Mouse (Mus musculus) R1 (cell line): ENCODE measurements around the gene 2010300C02Rik.

ENCODE experiments used
- DNase-seq: peaks from one replicate; pipeline ENCODE4 v3.0.0-alpha.2; 2018; ENCODE audit warnings: low read depth, low spot score

2010300C02Rik gene

DNA sequence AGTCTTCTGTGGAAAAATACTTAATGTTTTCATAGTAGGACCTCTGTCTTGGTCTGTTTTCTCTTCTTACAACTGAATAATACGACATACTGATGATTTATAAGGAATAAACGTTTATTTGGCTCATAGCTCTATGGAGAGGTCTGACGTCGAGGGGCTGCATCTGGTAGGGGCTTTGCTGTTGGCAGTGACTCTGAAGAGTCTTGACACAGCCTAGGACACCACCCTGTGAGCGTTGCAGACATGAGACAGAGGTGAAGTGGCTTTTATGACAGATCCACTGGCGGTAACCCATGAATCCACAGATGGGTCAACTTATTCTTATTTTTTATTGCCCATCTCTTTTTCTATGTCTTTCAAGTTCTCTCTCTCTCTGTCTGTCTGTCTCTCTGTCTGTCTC, 52.5 kb downstream of the 2010300C02Rik start:
- no peak for DNase-seq

DNA sequence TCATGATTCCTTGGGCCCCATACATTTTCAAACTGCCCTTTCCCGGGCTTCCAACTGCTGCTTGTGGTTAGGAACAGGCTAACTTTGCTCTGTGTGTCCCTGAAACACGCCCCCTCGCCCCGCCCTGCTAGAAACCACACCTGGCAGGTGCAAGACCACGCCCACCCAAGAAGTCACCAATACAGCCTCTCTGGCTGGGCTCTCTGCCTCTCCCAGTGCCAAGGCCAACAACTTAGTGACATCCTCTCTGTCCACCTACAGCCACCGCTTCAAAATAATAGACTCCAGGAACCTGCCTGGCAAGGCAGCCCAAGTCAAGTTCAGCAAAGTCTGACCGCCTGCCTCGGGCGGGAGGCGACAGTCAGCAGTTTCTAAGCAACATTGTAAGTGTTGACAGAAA, 53.3 kb downstream of the 2010300C02Rik start:
- no peak for DNase-seq

DNA sequence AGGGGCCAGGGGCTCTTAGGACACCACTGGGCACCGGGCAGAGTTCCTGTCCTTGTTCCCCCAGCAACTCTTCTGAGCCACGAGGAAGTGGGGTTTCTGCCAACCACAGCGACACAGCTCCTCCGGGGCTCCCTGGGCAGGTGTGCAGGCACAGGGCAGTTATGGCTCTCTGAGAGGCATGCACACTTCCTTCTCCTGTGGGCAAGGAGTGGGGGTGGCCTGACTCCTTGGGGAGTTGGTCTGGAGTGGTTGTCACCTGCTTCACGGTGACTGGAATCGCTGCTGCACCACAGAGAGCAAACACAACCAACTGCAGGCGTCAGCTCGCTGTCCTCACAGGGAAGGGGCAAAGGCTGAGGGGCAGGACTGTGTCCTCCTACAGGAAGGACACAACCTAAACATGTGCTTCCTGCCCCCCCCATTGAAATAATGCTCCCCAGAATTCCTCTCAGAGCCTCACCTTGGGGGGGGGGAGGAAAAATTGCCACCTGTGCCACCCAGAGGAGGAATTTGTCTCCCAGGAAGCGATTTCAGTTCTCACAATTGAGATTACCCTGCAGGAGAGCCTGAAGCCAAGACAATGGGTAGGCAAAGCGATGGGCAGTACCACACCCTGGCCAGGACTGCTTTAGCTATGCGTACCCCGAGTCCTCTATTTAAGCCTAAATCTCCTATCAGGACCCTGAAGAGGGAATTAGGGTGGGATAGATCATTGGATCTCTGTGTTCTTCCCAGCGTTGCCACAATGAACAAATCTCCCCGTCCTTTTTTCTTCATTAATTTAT, 54.2 kb downstream of the 2010300C02Rik start:
- DNase-seq: no peak

DNA sequence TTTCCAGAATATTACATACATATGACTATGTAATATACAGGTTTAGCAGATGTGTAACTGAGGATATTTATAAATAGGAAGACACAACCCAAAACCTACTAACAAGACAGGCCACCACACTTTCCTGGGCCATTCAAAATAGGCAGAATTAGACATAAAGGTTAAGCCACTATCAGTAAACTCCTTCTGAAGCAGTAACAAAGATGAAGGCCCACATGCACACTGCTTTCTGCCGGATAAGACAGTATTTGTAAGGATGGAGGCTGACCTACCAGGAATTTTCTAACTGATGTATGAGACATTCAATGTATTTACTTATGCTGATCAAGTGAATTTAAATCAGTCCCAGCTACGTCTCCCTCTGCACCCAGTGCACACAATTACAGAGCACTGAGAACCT, 55.4 kb downstream of the 2010300C02Rik start:
- no peak for DNase-seq

DNA sequence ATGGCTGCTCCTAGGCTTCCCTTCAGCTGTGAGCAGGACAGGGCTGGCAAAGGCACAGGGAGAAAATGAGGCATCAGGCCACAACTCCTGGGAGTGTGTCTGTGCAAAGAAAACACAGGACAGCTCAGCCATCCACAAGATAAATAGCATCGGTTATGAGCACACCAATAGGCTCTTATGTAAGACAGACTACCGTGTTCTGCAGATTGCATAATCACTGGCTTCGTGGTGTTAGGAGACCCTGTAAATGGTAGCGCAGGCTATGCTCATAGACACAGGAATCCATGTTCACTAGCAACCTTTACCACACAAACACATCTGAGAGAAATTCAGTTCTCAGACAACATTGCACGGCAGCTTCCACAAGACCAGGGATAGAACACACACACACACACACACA, 56.3 kb downstream of the 2010300C02Rik start:
- no peak for DNase-seq

DNA sequence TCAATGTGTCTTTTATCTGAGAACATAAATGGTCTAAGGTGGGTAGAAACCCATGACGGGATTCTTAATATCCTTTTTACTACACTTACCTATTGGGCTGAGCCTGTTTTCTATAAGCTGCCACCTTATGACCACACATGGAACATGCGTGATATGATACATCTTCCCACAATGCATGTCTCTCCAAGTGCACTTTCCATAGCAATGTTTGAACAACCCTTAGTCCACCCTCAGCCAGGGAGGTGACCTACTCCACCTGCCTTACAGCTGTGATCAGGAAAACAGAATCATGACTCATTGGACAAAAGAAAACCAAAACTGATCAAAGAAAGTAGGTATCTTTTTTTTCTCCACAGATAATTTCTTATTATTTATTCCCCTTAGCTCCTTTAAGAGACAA, 63.9 kb downstream of the 2010300C02Rik start:
- no peak for DNase-seq

DNA sequence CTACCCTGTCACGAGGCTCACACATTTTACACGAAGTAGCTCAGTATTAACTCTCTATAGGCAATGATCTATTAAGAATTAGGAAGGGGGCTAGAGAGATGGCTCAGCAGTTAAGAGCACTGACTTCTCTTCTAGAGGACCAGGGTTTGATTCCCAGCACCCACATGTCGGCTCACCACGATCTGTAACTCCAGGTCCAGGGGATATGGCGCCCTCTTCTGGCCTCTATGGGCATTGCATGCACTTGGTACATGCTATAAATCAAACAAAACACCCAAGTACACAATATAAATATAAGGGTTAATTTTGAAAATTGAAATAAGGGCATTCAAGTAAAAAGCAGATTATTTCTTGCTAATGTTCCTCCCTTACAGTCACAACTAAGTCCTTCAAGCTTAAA, 65.9 kb downstream of the 2010300C02Rik start:
- DNase-seq: no peak

DNA sequence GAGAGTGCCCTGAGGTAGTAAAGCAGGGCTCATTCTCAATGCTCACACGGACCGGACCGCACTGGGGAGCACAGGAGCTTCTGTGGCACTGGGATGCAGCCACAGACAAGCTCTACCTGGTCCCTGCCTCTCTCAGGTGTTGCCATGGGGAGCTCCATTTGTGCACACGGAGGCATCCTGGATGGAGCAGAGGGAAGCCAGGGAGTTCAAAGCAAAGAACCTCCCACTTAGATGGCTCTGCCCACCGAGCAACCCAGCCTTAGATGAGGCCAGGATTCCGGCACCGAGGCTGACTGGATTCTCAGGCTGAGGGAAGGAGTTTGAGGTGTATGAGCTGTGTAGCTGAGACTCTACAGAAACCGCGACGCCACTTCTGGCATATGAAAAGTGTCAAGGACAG, 72.8 kb downstream of the 2010300C02Rik start:
- DNase-seq: no peak

DNA sequence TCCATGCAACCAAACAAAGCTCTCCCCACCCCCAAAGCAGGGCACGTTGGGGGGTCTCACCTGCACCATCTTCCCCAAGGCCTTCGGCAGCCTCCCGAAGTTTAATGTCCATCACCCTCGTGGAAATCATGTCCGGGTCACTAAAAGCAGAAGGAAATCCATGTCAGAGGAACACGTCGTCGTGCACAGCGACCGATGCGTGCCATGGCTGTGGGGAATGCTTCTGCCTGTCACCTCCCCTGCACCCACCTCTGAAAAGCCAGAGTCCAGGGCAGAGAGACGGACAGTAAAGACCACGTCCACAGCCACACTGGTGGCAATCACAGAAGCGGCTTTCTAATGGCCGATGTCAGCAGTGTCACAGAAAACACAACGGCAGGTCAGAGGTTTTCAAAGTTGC, 75.4 kb downstream of the 2010300C02Rik start:
- DNase-seq: no peak

DNA sequence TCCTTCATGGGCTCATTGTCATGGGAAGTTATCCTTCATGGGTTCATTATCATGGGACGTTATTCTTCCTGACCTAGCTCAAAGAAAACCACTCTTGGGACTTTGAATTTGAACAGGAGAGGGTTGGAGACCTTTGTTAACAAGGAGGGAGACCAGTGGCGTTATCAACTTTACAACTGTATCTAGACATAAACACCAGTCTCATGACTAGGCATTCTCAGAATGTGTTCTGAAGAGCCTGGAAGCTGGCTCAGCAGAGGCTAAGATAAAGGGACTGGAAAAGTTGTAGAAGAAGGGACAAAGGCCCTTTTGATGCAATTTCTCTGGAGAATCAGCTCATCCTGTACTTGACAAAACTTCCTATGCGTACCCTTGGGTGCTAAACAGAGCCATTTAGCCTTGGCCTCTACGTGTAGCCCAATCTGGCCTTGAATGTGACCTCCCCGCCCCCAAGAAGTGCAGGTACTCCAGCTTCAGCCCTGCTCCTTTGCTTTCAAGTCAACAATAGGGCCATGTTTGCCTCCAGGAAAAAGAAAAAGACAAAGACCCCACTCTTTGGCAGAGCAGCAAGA, 76.0 kb downstream of the 2010300C02Rik start:
- no peak for DNase-seq

DNA sequence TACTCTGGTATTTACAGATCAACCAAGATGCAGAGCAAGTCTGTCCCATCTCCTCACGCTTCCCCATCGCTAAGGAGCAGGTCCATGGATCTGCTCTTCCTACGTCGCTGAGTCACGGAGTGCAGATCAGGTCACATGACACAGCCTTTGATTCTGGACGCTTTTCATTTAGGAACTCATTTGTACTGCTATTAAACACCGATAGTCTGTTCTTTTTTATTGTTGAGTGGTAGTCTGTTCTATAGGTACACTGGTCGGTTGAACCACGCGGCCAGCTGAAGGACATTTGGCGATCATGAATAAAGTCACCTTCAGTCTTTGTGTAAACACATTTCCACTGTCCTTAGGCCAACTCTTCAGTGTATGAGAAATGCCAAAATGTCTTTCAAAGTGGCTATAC, 78.5 kb downstream of the 2010300C02Rik start:
- peak; percentile 50 for DNase-seq

DNA sequence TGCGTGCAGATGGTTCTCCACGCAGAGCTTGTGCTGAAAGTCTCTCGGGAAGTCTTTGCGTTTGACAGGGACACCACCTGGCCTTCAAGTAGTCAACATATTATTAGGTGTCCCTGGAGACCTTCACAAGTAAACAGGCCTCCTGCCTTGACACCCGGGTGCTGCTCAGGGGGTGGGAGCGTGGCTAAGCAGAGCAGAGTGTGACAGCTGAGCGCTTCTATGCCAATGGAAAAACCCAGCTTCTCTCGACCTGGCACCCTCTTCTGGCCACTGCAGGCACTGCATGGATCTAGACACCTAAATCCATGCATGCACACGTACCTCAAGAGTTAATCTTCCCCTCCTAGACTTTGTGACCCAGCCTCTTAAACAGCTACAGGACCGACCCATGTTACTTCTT, 80.8 kb downstream of the 2010300C02Rik start:
- peak; percentile 79 for DNase-seq

DNA sequence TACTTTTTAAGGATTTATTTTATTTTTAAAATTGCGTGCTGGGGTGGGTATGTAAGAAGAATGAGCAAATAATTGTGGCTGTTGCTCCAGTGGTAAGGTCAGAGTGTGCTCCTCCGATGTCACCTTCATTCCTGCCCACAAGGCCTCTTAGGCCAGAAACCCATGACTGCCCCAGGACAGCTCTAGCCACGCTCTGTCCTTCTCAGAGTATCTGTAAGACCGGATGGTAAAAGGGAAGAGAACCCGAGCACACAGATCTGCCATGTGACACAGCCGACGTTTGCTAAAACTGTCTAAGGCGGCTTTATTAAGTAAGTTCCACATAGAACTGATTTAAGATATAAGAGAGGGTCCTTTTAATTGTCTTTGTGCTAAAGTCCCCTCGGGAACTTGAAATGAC, 81.3 kb downstream of the 2010300C02Rik start:
- DNase-seq: no peak

DNA sequence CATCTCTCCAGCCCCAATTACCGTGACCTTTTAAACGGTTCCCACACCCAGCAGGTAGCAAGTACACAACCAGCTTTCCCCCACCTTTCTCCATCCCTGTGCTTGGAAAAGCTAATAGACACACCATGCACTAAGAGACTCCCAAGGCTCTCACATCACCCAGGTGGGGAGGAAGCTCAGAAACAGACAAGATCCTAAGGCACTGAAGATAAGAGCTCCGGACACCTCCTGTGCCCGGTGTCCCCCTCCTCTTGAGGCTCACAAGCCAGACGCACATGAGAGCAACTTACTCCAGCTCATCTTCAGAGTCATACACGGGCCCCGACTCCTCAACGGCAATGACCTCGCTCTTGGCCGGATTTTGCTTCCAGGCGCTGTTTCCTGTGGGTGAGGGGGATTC, 82.3 kb downstream of the 2010300C02Rik start:
- no peak for DNase-seq

DNA sequence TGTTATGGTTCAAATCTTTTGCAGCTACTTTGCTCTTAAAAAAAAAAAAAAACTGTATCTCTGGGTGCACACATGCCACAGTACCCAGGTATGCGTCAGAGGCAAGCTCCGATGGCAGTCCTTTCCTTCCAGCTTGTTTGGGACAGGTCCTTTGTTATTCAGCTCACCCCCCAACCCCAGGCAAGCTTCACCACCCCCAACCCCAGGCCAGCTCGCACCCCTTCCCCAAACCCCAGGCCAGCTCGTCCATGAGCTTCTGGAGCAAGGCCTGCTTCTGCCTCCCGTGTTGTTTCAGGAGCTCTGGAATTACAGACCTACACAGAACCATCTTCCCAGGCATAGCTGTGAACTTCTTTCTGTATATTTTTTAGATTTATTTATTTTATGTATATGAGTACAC, 83.1 kb downstream of the 2010300C02Rik start:
- DNase-seq: no peak

DNA sequence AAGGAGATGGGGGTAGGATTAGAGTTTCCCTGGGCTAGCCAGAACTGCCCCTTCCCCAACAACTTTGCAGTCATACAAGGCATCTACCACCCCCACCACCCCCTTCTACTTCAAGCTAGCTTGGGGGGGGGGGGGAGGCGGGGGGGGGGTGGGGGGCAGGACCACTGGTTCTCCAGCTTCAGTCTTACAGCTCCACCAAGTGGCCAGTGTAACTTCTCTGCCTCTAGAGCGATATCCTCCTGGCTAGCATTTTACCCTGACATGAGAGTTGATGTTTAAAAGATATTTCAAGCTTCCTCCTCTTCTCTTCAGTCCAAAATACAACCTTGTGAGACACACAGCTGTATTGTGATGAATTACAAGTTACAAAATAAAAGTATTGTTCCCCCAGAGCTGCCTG, 83.7 kb downstream of the 2010300C02Rik start:
- peak; percentile 57 for DNase-seq

DNA sequence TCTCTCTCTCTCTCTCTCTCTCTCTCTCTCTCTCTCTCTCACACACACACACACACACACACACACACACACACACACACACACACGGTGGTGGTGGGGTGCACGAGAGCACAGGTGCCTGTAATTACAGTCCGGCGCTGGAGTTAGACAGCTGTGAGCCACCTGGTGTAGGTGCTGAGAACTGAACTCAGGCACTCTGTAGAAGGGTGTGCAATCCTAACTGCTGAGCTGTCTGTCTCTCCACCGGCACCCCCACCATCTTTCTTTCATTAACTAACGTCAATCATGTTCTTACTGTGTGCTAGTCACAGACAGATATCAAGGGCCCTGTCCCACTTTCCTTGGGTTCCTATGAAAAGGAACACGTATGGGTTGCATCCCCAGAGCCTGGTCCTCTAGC, 84.2 kb downstream of the 2010300C02Rik start:
- DNase-seq: peak; percentile 49

DNA sequence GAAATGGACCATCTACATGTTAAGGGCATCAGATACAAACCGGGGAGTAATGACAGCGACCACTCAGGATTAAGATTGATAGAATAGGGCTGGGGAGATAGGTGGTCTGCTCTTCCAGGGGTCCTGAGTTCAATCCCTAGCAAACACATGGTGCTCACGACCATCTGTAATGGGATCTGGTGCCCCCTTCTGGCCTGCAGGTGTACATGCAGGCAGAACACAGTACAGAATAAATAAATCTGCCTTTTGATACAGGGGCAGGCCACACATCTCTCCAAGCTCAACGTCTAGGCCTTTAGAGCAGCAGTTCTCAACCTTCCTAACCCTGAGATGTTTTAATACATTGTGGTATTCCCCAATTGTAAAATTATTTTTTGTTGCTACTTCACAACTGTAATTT, 85.2 kb downstream of the 2010300C02Rik start:
- peak; percentile 37 for DNase-seq

DNA sequence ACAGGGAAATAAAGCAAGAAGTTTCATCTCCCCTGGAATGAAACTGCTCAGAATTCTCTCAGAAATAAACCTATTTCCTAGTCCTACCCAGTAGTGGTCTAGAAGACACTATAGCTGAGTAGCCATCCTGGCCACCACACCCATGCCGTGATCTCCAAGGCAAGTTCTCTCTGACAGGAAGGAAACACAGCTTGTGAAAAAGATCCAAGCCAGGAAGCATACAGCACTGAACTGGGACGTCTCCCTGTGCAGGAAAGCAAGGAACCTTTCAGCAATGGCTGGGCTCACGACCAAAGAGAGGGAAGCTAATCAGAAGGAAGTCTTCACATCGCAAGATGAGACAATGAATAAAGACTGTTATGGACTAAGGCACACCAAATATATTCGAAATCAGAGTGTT, 86.4 kb downstream of the 2010300C02Rik start:
- DNase-seq: no peak

DNA sequence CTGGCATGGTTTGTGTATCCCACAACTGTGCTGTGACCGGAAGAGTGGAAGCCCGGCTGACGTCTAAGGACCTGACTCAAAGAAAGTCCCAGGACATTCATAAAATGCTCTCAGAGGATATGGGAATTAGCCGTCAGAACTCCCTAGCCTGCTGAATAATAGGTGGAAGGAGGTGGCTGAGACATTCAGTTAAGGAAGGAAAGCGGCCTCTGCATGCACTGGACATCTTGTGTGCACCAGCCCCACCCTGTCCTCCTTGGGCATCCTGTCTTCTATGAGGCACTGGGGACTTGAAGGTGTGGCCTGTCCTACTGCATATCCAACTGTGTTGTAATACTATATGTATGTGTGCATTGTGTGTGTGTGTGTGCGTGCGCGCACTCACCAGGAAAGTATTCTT, 87.5 kb downstream of the 2010300C02Rik start:
- no peak for DNase-seq

DNA sequence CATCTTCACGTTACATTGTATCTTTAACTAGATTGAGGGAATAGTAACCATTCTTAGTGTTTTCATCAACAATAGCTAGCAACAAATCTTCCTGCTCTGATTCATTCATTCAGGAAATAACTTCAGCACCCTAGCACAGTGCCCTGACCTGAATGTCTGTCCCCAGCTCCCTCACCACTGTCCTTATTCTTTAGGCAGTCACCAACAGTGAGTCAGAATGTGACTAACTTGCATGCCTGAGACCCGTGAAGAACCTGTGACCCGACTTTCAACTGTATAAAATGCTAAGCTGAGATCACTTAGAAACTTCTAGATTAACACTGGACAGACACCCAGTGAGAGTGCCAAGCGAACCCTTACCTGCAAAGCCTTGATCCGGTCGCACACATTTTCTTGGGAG, 88.4 kb downstream of the 2010300C02Rik start:
- DNase-seq: no peak

DNA sequence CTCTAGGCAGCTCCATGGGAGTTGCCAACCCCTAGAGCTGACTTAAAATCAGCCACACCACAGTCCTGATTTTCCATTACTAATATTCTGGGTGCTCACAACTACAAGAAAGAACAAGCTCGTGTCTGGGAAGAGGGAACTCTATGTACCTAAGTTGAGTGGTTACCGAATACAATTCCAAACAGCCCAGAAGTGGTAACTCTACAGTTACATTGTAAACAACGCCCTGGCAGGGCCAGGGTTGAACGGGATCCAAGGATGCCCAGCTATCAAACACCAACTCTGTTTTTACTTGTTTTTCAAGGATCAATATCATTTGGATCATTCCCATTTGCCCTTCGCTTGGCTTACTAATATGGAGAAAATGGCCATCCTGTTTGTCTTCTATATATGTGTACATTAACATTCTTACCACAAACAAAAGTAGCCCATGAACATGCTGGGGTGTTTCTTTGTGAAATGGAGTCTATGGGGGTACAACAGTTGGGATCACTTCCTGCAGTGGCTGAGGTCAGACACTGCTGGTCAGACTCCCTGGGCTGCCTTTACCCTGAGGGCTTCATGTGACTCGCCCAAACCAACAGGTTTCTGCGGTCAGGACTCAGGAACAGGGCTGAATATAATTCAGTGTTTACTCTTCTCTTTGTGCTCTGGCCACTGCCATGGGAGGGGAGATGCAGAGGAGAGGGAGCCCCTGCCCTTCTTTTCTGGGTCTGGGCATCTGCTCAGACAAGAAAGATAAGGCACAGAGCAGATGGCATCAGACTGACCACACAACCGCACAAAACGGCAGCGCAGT, 89.3 kb downstream of the 2010300C02Rik start:
- DNase-seq: no peak

DNA sequence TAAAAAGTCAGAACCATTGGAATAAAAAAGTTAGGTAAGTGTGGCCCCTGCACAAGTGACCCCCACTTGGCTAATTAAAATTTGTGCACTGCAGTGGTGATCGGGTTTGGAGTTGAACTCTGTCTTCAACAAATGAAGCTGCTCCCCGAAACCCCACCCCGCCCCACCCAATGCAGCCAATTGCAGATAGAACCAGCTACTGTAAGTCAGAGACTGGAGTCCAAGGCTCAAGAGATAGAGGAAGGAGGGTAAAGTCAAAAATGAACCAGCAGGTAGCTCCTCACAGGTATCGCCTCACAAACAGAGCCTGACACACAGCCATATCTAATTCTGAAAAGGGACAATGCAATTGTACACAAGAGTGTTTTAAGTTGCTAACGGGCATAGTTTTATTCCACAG, 90.0 kb downstream of the 2010300C02Rik start:
- DNase-seq: no peak
